Mouse (Mus musculus): ENCODE data around the gene Cnnm1. TPM values are rescaled to one million over a fixed set of nuclear protein-coding genes. Genes with fewer than 3 reads are reported as not detected.
A peak's percentile ranks its signal among the peaks of the same experiment; 100 is the strongest.

Gene Cnnm1
- polyA plus RNA-seq, 1 experiment = 6.0 TPM

GRCm38 (mm10) chr19:43524187-43525103, 84.2 kb downstream of the Cnnm1 start, which contains the start of gene Got1:
Gene Got1, minus strand, starts transcription at chr19:43524605.
- DNase-seq = peak; percentile 98
- peak within 1 kb of the TSS; percentile 67 for H3K4me3 ChIP-seq (ENCODE audit: insufficient read depth, low read depth, low read length)
- H3K4me1 ChIP-seq (ENCODE audit: control insufficient read depth, insufficient read depth, low read length) = peaks cover 22% of the 10 kb centered on the region
- H3K36me3 ChIP-seq (ENCODE audit: control insufficient read depth, insufficient read depth, low read length) = no peaks in the 10 kb centered on the region
- H3K27ac ChIP-seq (ENCODE audit: insufficient read depth, low read depth, low read length) = peak within 1 kb of the TSS; percentile 97
- H3K27me3 ChIP-seq (replicated peaks; ENCODE audit: control insufficient read depth, insufficient read depth, low read length) = no peaks in the 10 kb centered on the region
- under 1% methylated on average over 58 of the region's 58 CpGs for WGBS
- TF ChIP-seq POLR2A (IDR thresholded peaks at IDR 0.05; ENCODE audit: low read depth, low read length) (peak; percentile 69), CTCF (conservative IDR thresholded peaks at IDR 0.05; ENCODE audit: insufficient read depth, insufficient read length, low read depth, low read length) (no peak)

- H3K4me3 ChIP-seq (ENCODE audit: insufficient read depth, low read depth, low read length) = peak overlapping the region; percentile 67
- H3K36me3 ChIP-seq (ENCODE audit: control insufficient read depth, insufficient read depth, low read length) = no peaks in the 10 kb centered on the region
- no peaks in the 10 kb centered on the region for H3K27me3 ChIP-seq (replicated peaks; ENCODE audit: control insufficient read depth, insufficient read depth, low read length)
- DNase-seq = peak; percentile 61
- WGBS = 4% methylated on average over 10 of the region's 10 CpGs
- TF ChIP-seq CTCF (conservative IDR thresholded peaks at IDR 0.05; ENCODE audit: insufficient read depth, insufficient read length, low read depth, low read length) = no peak
- no peak for TF ChIP-seq POLR2A (IDR thresholded peaks at IDR 0.05; ENCODE audit: low read depth, low read length)
- H3K27ac ChIP-seq (ENCODE audit: insufficient read depth, low read depth, low read length) = peak overlapping the region; percentile 97
- peaks cover 22% of the 10 kb centered on the region for H3K4me1 ChIP-seq (ENCODE audit: control insufficient read depth, insufficient read depth, low read length)
These were observed 84.9 kb downstream of the Cnnm1 start for GRCm38 (mm10) chr19:43525104-43525482.

DNA sequence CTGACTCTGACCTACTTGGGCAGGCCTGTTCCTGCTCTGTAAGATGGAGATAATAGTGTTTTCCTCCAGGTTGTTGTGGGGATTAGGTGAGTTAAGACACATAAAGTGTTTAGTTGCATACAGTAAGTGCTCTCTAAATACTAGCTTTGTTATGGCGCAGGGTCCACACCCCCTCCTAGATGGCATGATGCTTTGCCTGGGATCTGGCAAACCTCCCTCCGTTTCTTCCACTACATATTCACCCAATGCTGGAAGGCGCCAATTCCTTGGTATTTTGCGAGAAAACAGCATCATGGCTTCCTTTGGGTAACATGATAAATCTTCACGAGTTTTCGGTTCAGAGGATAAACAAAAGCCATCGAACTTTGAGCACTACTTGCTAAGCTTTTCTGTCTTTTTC, 85.3 kb downstream of the Cnnm1 start:
- 82% methylated on average over 7 of the region's 7 CpGs for WGBS
- DNase-seq = no peak
- no peaks in the 10 kb centered on the region for H3K27me3 ChIP-seq (replicated peaks; ENCODE audit: control insufficient read depth, insufficient read depth, low read length)
- TF ChIP-seq CTCF (conservative IDR thresholded peaks at IDR 0.05; ENCODE audit: insufficient read depth, insufficient read length, low read depth, low read length) = no peak
- TF ChIP-seq POLR2A (IDR thresholded peaks at IDR 0.05; ENCODE audit: low read depth, low read length) = no peak
- no peak overlapping the region for H3K4me3 ChIP-seq (ENCODE audit: insufficient read depth, low read depth, low read length)
- peak overlapping the region; percentile 97 for H3K27ac ChIP-seq (ENCODE audit: insufficient read depth, low read depth, low read length)
- H3K4me1 ChIP-seq (ENCODE audit: control insufficient read depth, insufficient read depth, low read length) = peaks cover 19% of the 10 kb centered on the region
- no peaks in the 10 kb centered on the region for H3K36me3 ChIP-seq (ENCODE audit: control insufficient read depth, insufficient read depth, low read length)

GRCm38 (mm10) chr19:43526025-43526424, 85.8 kb downstream of the Cnnm1 start:
- TF ChIP-seq POLR2A (IDR thresholded peaks at IDR 0.05; ENCODE audit: low read depth, low read length) (no peak), CTCF (conservative IDR thresholded peaks at IDR 0.05; ENCODE audit: insufficient read depth, insufficient read length, low read depth, low read length) (no peak)
- 60% methylated on average over 9 of the region's 9 CpGs for WGBS
- peaks cover 14% of the 10 kb centered on the region for H3K4me1 ChIP-seq (ENCODE audit: control insufficient read depth, insufficient read depth, low read length)
- H3K4me3 ChIP-seq (ENCODE audit: insufficient read depth, low read depth, low read length) = no peak overlapping the region
- H3K36me3 ChIP-seq (ENCODE audit: control insufficient read depth, insufficient read depth, low read length) = no peaks in the 10 kb centered on the region
- DNase-seq = no peak
- no peaks in the 10 kb centered on the region for H3K27me3 ChIP-seq (replicated peaks; ENCODE audit: control insufficient read depth, insufficient read depth, low read length)
- peak overlapping the region; percentile 12; the same call in 1 of the 2 replicates for H3K27ac ChIP-seq (ENCODE audit: insufficient read depth, low read depth, low read length)

DNA sequence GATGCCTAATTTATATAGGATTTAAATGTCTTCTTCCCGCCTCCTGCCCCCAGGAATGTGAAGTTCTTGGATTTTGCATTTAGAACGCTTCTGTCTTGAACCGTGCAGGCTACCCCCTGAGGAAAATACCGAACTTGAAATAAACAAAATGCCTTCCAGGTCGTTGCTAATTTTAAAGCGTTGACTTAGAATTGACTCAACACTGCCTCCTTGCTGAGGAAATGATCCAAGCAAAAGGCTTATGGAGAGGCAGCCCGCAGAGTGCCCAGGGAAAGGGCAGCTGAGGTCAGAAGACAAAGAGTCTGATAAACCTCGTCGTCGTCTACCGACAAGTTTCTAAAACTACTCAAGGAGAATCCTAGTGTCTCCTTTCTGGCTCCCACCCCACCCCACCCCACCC, 86.9 kb downstream of the Cnnm1 start:
- WGBS = 8% methylated on average over 11 of the region's 11 CpGs
- TF ChIP-seq POLR2A (IDR thresholded peaks at IDR 0.05; ENCODE audit: low read depth, low read length) (no peak), CTCF (conservative IDR thresholded peaks at IDR 0.05; ENCODE audit: insufficient read depth, insufficient read length, low read depth, low read length) (peak; percentile 61)
- Histone ChIP-seq H3K36me3 (ENCODE audit: control insufficient read depth, insufficient read depth, low read length) (no peaks in the 10 kb centered on the region), H3K4me3 (ENCODE audit: insufficient read depth, low read depth, low read length) (no peak overlapping the region), H3K27me3 (replicated peaks; ENCODE audit: control insufficient read depth, insufficient read depth, low read length) (no peaks in the 10 kb centered on the region), H3K27ac (ENCODE audit: insufficient read depth, low read depth, low read length) (no peak overlapping the region), H3K4me1 (ENCODE audit: control insufficient read depth, insufficient read depth, low read length) (peaks cover 10% of the 10 kb centered on the region)
- peak; percentile 58 for DNase-seq

- Histone ChIP-seq H3K36me3 (ENCODE audit: control insufficient read depth, insufficient read depth, low read length) (no peaks in the 10 kb centered on the region), H3K4me1 (ENCODE audit: control insufficient read depth, insufficient read depth, low read length) (peaks cover 7% of the 10 kb centered on the region), H3K27me3 (replicated peaks; ENCODE audit: control insufficient read depth, insufficient read depth, low read length) (no peaks in the 10 kb centered on the region), H3K27ac (ENCODE audit: insufficient read depth, low read depth, low read length) (no peak overlapping the region), H3K4me3 (ENCODE audit: insufficient read depth, low read depth, low read length) (no peak overlapping the region)
- WGBS = 88% methylated on average over 8 of the region's 8 CpGs
- no peak for DNase-seq
- no peak for TF ChIP-seq POLR2A (IDR thresholded peaks at IDR 0.05; ENCODE audit: low read depth, low read length)
- no peak for TF ChIP-seq CTCF (conservative IDR thresholded peaks at IDR 0.05; ENCODE audit: insufficient read depth, insufficient read length, low read depth, low read length)
These were observed 87.9 kb downstream of the Cnnm1 start for GRCm38 (mm10) chr19:43528056-43528587.

DNA sequence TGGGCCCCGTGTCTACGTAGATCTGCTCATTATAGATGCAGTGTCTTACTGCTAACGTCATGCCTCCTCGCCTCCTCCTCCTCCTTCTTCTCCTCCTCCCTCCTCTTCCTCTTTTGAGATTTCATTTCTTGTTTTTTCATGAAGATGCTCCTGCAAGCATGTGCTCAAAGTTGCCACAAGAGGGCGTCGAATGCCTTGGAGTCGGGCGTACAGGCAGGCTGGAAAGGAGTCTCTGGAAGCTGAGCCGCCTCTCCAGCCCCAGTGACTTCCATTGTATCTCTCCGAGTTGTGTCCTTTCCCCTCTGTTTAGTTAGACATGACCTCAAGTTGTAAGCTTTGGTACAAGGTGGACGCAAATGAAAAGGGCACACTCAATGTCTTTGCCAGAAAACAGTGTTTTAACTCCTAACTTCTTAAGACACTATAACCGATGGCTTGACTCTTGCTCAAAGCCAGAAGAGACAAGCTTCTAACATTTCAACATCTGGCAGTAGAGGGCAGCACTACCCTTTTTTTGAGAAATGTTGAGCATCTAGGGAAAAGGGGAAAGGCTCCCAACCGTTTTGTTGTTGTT, 90.0 kb downstream of the Cnnm1 start:
- no peak for TF ChIP-seq POLR2A (IDR thresholded peaks at IDR 0.05; ENCODE audit: low read depth, low read length)
- peak; percentile 88 for TF ChIP-seq CTCF (conservative IDR thresholded peaks at IDR 0.05; ENCODE audit: insufficient read depth, insufficient read length, low read depth, low read length)
- Histone ChIP-seq H3K27ac (ENCODE audit: insufficient read depth, low read depth, low read length) (no peak overlapping the region), H3K27me3 (replicated peaks; ENCODE audit: control insufficient read depth, insufficient read depth, low read length) (no peaks in the 10 kb centered on the region), H3K4me3 (ENCODE audit: insufficient read depth, low read depth, low read length) (no peak overlapping the region), H3K36me3 (ENCODE audit: control insufficient read depth, insufficient read depth, low read length) (no peaks in the 10 kb centered on the region), H3K4me1 (ENCODE audit: control insufficient read depth, insufficient read depth, low read length) (peaks cover 4% of the 10 kb centered on the region)
- WGBS = 2% methylated on average over 13 of the region's 13 CpGs
- DNase-seq = peak; percentile 85

Data from kidney, adult 2 months (tissue).